Mouse (Mus musculus): ENCODE measurements at regions not wholly inside any gene's neighbourhood (a gene's known extent, or its start where the extent isn't known, plus 50 kb on each side); places are given as distances from the start of the nearest gene placed in this dataset.

DNA sequence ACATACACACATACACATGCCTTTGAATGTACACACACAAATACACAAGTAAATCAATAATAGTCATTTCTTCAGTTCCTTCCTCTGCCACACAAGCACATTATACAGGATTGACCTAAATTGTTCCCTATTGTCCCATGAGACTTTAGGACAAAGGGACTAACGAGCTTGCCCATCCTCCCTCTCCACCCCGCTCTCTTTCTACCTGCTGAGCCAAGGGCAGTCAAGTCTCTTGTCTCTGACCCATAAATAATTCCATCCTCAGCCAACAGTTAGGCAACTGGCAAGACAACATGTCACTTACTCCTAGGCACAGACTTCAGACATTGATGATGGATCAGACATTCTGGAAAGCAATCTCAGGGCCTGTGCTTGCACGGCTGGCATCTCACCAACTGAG is 56.3 kb upstream of the Kcnk2 start:
- DNase-seq: no peak
